Mouse (Mus musculus) hindbrain, embryonic 13.5 days (tissue): Measurements from ENCODE around the gene Pdzd11. TPM values are rescaled to one million over a fixed set of nuclear protein-coding genes. Genes with fewer than 3 reads are reported as not detected.

ENCODE experiments used
- ATAC-seq: fragments of 200-750 bp; cut with Nextera tagmentation; 2 replicates; pipeline ENCODE4 v1.8.0; 2017; ENCODE audit warnings: moderate TSS enrichment; ENCODE audit not compliant: low FRiP score
- H3K27ac ChIP-seq: fragments of 300-500 bp; sonication (generic); 2 replicates; pipeline ENCODE4 v1.5.1; 2015; ENCODE audit warnings: inconsistent platforms, mild to moderate bottlenecking, moderate library complexity
- H3K27me3 ChIP-seq: fragments of 300-500 bp; sonication (generic); 2 replicates; pipeline ENCODE4 v1.6.1; 2015; ENCODE audit warnings: mild to moderate bottlenecking, inconsistent platforms
- H3K36me3 ChIP-seq: fragments of 300-500 bp; sonication (generic); 2 replicates; pipeline ENCODE4 v1.6.1; 2015; ENCODE audit warnings: mild to moderate bottlenecking, inconsistent platforms
- H3K4me1 ChIP-seq: fragments of 300-500 bp; sonication (generic); replicated peaks from 2 replicates; pipeline ENCODE4 v1.6.1; 2015; ENCODE audit warnings: inconsistent platforms
- H3K4me2 ChIP-seq: fragments of 300-500 bp; sonication (generic); 2 replicates; pipeline ENCODE4 v1.6.1; 2015; ENCODE audit warnings: inconsistent platforms, mild to moderate bottlenecking, moderate library complexity
- H3K4me3 ChIP-seq: fragments of 300-500 bp; sonication (generic); 2 replicates; pipeline ENCODE4 v1.5.1; 2015; ENCODE audit warnings: mild to moderate bottlenecking, inconsistent platforms
- H3K9ac ChIP-seq: fragments of 300-500 bp; sonication (generic); 2 replicates; pipeline ENCODE4 v1.6.1; 2015; ENCODE audit warnings: mild to moderate bottlenecking, inconsistent platforms
- H3K9me3 ChIP-seq: fragments of 300-500 bp; sonication (generic); 2 replicates; pipeline ENCODE4 v1.6.1; 2016; ENCODE audit warnings: inconsistent platforms
- WGBS: fragments of 180-500 bp; shearing (Covaris S2); methylation state at CpG from one replicate; pipeline ENCODE4 v1.1.7; 2015; 5-methylcytosine and 5-hydroxymethylcytosine counted together
- polyA plus RNA-seq: library from polyadenylated mRNA; unstranded; fragments of >200 nt; fragmentation: Nextera tagmentation; extraction: Ambion mirVana; gene quantifications from 2 replicates; pipeline ENCODE4 v1.2.1, GENCODE M21; 2015

Gene Pdzd11
- polyA plus RNA-seq, 1 experiment from 2014 or later, result 122 TPM

DNA sequence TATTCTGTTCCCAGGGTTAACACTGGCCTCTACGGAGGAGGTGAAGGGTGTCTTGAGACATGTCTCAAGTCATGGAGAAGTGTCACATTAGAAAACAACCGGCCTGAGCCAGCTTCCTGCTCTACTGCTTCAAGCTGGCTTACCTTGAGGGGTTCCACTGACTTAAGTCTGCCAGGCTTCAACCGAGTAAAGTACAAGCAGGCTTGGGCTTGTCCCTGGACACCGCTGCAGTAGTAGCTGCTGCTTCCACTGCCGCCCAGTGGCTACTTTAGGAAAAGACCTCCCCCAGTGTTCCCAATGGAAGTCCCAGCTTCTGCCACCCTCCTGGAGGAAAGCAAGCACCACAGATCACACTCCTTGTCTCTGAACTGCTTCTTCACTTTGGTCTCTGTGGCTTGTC lies 28.9 kb downstream of the Pdzd11 start:
- H3K36me3 ChIP-seq, result no peaks in the 10 kb centered on the region
- H3K4me3 ChIP-seq, result no peak overlapping the region
- H3K4me1 ChIP-seq, result no peaks in the 10 kb centered on the region
- no peak overlapping the region for H3K4me2 ChIP-seq
- H3K9ac ChIP-seq, result no peak overlapping the region
- H3K27me3 ChIP-seq, result peaks cover 14% of the 10 kb centered on the region; the same call in 1 of the 2 replicates
- no peak for ATAC-seq
- no peaks in the 10 kb centered on the region for H3K9me3 ChIP-seq
- WGBS, result 30% methylated on average over 5 of the region's 5 CpGs
- no peak overlapping the region for H3K27ac ChIP-seq

DNA sequence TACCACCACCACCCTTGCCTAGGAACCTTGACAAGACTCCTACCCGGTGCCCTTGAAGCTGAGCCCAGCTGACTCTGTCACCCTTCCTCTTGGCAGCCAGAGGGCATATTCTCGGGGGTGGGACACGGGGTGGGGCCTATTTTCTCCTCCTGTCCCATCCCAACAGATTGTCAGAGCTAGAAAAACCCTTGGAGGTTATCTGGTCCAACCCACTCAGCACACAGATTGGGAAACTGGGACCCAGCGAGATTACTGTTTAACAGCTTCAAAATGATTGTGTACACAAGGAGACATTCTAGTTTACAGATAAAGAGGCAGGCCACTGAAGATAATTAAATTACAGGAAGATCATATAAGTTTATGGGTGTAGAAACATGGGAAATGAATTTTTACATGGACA lies 31.6 kb downstream of the Pdzd11 start, which contains the start of gene P2ry4:
TSS of gene P2ry4 (minus strand) at position 79 of the 400 bp plus-strand sequence.
- H3K9ac ChIP-seq, result no peak within 1 kb of the TSS

More for the DNA sequence above, 31.6 kb downstream of the Pdzd11 start, which contains the start of gene P2ry4:
- H3K9me3 ChIP-seq, result no peaks in the 10 kb centered on the region
- H3K27me3 ChIP-seq, result peaks cover 20% of the 10 kb centered on the region; the same call in 1 of the 2 replicates
- ATAC-seq, result no peak
- H3K4me1 ChIP-seq, result no peaks in the 10 kb centered on the region
- H3K4me3 ChIP-seq, result no peak within 1 kb of the TSS
- no peak within 1 kb of the TSS for H3K27ac ChIP-seq
- no peak within 1 kb of the TSS for H3K4me2 ChIP-seq
- WGBS, result 70% methylated on average over 4 of the region's 4 CpGs
- H3K36me3 ChIP-seq, result no peaks in the 10 kb centered on the region

Other genes starting within 250 kb of the Pdzd11 start
- not detected in 2 replicates for gene Otud6a, start 197.6 kb downstream of the Pdzd11 start, polyA plus RNA-seq
- 0.10 and 0.23 TPM in 2 replicates for gene Awat2, start 183.9 kb downstream of the Pdzd11 start, polyA plus RNA-seq
- 27.0 and 28.1 TPM in 2 replicates for gene Igbp1, start 132.3 kb downstream of the Pdzd11 start, polyA plus RNA-seq
- 0.04 TPM in 1 of 2 replicates, not detected in the other for gene Dgat2l6, start 101.7 kb downstream of the Pdzd11 start, polyA plus RNA-seq
- not detected in 2 replicates for gene Awat1, start 54.3 kb downstream of the Pdzd11 start, polyA plus RNA-seq
- not detected in 2 replicates for gene P2ry4, start 31.7 kb downstream of the Pdzd11 start, polyA plus RNA-seq
- 0.25 and 0.73 TPM in 2 replicates for gene Arr3, start 21.1 kb downstream of the Pdzd11 start, polyA plus RNA-seq
- gene Kif4, start 831 bp downstream of the Pdzd11 start, polyA plus RNA-seq, result 6.5 and 7.1 TPM in 2 replicates
- 31.3 and 32.8 TPM in 2 replicates for gene Gdpd2, start 103.3 kb upstream of the Pdzd11 start, polyA plus RNA-seq
- 8.6 and 9.6 TPM in 2 replicates for gene Dlg3, start 141.2 kb upstream of the Pdzd11 start, polyA plus RNA-seq